Mouse (Mus musculus): ENCODE results near the gene Dsn1.

DNA sequence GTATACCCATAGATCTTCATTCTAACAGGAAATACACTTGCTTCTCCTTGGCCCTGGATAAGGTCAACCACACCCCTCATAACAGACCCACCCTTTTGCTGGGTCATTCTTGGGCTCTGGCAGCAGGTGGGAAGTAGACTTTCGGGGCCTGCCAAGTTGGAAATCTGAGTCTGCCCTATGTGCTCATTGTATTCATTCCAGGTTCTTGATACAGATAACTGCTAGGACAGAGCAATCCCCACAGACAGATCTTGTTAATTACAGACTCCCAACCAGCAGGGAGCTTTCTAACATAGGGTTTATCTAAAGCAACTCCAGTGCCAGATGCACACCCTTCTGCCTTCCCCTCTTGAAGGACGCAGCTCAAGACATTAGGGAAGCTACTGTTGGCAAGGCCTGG lies 24.1 kb downstream of the Dsn1 start:
- TF ChIP-seq CTCF (IDR thresholded peaks at IDR 0.05; ENCODE audit: low read depth) (no peak), EP300 (IDR thresholded peaks at IDR 0.05; ENCODE audit: low read depth) (no peak)
